Mouse (Mus musculus) testis, postnatal 14 days (tissue): ENCODE data around the gene Cdh12.
"Not testable (repeated sequence)": the region's sequence is repeated elsewhere in the genome, so short reads cannot be mapped to it uniquely, and the experiment has no call there.

ENCODE experiments used
- DNase-seq: peaks from one replicate; pipeline ENCODE4 v3.0.0; 2021; ENCODE audit warnings: low spot score

Gene Cdh12

GRCm38 (mm10) chr15:21109009-21109841 is 660.2 kb downstream of the Cdh12 start:
- no peak for DNase-seq

DNA sequence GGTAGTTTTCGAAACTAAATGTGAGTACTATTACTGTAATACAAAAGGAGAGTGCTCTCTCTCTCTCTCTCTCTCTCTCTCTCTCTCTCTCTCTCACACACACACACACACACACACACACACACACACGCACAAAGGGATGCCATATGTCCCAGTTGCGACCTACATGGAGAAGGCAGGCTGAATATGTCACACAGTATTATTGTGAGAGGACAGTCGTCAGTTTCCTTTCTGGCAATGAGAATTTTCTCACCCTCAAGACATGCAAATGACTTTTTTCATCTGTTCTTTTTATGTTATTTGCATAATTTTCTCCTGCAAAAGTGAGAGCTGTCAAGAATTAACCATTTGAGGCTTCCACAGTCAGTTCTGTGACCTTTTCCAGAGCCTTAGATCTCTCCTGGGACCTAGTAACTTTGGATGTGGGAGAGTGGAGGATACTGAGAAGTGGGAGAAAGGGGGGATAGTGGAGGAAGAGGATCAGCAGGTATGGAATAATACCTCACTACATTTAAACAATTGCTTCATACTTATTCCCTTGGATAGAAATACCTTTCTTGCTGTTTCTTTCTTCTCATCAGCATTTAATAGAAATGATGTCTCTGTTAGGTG is 660.9 kb downstream of the Cdh12 start:
- DNase-seq, result no peak

DNA sequence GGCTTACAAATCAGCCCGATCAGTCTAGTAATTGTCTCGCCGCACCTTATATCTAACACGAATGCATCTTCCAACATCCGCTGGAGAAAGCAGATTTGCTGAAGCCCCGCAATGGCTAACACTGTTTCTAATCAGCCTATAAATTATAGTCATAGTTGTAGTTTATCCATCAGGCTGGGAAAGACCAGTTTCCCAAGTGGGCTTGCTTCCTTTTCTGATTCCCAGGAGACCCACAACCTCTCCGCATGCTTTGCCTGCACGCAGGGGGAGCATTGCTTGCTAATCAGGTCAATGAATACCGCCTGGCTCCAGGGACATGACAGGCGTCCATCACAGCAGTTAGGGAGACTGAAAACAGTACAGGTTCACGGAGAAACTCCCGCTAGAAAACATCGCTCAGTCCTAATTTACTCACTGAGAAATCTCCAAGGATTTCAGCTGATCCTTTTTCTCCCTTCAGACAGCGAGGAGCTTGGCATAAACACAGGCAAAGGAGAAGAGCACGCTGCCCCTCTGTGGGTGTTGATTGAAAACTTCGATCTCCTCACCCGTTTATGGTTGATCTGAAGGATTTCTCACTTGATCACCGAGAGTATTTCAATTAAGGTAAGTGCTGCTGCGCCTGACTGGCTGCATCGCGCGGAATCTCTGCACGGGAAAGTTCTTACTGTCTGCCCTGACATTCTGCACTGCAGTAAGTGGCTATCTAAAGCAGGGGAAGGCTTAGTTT is 662.0 kb downstream of the Cdh12 start:
- DNase-seq, result no peak

DNA sequence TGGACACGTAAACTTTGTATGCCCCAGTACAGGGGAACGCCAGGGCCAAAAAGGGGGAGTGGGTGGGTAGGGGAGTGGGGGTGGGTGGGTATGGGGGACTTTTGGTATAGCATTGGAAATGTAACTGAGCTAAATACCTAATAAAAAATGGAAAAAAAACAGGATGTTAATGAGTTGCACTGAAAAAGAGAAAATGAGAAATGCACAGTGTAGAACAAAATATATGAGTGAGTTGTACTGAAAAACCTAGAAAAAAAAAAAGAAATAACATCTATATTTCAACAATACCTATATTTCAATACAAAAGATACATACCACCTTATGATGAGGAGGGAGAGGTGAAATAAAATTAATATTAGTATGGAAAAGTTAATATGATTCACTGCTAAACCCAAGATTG is 665.7 kb downstream of the Cdh12 start:
- DNase-seq, result not testable (repeated sequence)

DNA sequence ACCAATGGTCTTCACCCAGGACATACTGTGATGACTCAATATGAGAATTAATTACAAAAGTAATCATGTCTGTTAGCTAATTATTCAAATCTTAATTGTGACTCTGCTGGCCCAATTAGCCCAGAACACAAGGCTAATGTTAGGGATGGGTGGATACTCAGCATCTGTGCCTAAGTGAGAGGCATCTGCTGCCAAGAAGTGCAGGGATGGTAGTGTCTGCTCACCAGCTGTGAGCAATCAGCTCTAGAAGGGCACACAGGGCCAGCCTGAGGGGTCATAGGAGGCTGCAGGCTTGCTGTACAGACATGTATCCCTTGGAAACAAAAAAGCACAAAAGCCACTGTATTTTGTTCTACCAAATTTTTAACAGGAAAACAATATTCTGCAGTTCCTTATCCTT is 681.6 kb downstream of the Cdh12 start:
- DNase-seq, result no peak

GRCm38 (mm10) chr15:21132999-21133398 is 683.9 kb downstream of the Cdh12 start:
- no peak for DNase-seq

DNA sequence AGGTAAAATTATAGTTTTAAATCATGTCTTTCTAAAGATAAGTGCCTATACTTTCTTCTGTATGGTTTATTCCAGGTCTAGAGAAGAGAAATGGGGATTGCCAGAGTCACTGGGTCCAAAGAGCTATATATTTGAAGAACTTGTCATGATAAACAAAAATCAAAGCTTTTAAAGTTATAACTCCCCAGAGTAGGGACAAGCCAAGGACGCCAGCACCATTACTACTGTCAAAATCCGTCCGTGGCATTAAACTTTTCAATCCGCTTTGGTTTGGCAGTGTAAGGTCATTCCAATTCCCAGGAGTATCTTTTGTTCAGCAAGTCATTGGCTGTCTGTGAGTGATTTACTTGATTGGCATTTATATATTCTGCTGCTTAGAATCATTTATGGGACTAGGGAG is 697.8 kb downstream of the Cdh12 start:
- no peak for DNase-seq

GRCm38 (mm10) chr15:21153602-21154001 is 704.5 kb downstream of the Cdh12 start:
- no peak for DNase-seq

DNA sequence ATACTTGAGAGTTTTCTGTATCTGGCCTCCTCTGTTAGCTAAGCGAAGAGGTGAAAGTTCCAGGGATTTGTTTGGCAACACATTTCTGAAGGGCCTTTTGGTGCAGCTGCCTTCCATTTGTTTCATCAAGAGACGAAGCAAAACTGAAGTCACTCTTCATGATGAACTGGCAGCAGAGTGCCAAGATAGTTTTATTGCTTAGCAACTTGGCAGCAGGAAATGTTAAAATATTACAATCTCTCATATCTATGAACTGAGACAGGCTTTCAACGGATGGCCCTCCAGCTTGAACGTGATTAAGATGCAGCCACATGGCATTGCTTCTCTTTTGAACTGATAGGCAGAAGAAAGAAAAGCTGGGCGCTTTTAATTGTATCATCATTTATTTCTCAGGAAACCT is 730.7 kb downstream of the Cdh12 start:
- no peak for DNase-seq

DNA sequence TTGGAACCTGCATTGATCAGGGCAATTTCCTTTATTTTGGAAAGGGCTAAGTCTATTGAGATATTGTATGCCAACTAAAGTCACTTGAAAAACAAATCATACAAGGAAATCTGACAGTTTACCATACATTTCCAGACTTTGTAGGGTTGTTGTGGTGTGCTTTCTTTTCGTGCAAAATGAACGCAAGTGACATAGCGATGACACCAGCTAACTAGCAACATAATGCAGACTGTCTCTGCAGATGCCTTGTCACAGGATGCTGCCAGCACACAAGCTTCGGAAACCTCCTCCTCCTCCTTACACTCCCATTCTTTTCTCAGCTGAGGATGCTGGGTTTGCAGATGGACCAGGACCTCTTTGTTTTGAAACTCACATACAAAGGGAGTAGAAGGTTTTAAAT is 731.1 kb downstream of the Cdh12 start:
- DNase-seq, result no peak

GRCm38 (mm10) chr15:21185799-21186198 is 736.7 kb downstream of the Cdh12 start:
- no peak for DNase-seq

- DNase-seq, result not testable (repeated sequence)
These were observed 761.0 kb downstream of the Cdh12 start for GRCm38 (mm10) chr15:21210089-21210488.

- no peak for DNase-seq
These were observed 773.9 kb downstream of the Cdh12 start for GRCm38 (mm10) chr15:21223006-21223405.

DNA sequence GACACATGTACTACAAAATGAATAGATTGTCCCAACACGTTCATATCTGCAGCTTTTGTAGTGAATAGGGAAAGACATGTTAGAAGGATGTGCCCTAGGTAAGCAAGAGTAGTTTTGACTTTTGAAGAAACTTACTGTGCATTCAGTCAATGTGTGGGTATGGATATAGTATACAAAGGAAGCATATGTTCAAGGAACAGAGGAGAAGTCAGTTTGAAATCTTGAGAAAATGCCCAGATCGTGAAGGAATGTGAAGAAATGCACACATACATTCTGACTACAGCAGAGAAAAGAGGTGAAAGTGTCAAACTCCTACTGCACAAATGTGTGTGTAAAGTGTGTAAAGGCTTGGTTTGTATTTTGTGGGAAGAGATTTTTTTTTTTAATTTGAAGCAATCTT is 812.3 kb downstream of the Cdh12 start:
- no peak for DNase-seq

- DNase-seq, result no peak
These were observed 820.8 kb downstream of the Cdh12 start for GRCm38 (mm10) chr15:21269856-21270255.

- no peak for DNase-seq
These were observed 848.0 kb downstream of the Cdh12 start for GRCm38 (mm10) chr15:21297051-21297450.

- DNase-seq, result no peak
These were observed 866.4 kb downstream of the Cdh12 start for GRCm38 (mm10) chr15:21315457-21315856.

GRCm38 (mm10) chr15:21343853-21344252 is 894.8 kb downstream of the Cdh12 start:
- no peak for DNase-seq

- no peak for DNase-seq
These were observed 895.3 kb downstream of the Cdh12 start for GRCm38 (mm10) chr15:21344323-21344722.

DNA sequence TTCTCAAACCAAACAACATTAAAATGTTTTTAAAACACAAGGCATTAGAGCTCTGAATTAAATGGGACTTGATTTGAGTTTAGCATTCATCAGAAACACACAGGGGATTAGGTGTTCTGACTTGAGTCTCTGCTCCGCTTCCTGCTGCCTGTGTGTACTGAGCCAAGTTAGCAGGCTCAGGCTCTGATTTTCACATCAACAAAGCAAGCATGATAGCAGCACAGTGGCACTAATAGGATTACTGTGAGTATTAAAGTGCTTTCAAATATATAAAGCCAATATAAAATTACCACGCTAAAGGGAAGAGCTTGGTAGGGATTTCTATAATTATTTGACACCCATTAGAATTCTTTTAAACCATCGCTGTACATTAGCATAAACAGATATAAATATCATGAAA is 895.7 kb downstream of the Cdh12 start:
- DNase-seq, result no peak

- DNase-seq, result no peak
These were observed 906.5 kb downstream of the Cdh12 start for GRCm38 (mm10) chr15:21355356-21356101.

DNA sequence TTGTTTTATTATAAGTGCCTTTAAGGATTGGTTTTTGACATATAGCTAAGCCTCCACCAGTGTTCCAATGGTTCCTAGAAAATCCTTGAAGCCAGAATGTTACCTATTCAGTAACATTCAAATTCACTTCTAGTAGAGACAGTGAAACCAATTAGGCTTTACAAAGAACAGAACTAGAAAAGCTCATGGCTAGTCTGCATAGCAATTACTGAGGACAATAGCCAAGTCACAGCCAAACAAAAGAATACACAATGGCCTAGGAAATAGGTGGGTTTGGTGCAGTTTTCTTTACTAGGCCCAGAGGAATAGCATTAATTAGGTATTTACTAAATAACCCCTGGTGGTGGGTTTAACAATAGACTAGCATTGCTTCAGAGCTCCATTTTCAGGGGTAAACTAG is 917.3 kb downstream of the Cdh12 start:
- no peak for DNase-seq
